Mouse (Mus musculus): Measurements from ENCODE around the gene Relb.

DNA sequence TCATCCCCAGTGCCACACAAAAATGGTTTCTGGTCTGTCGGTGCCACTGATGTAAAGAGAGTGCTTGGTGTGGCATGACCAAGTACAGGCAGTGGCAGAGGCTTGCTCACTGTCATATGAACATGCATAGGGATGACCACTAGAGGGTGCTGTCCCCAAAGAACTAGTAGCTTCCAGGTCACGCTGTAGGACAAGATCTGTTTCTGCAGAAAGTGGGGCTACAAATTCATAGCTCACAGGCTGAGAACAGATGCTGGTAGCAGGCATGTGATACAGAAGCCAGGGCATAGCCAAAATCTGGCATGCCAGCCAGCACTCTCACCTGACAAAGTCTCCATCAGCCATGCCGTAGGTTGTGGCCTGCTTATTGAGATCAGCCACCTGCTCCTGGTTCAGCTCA, 39.3 kb downstream of the Relb start:
- TF ChIP-seq CTCF (IDR thresholded peaks at IDR 0.05; ENCODE audit: borderline replicate concordance, extremely low read depth, insufficient read depth, insufficient read length) (peak; percentile 80; the same call in 1 of the 2 replicates), POLR2A (IDR thresholded peaks at IDR 0.05; ENCODE audit: borderline replicate concordance, extremely low read depth, insufficient read depth, insufficient read length, poor library complexity, severe bottlenecking) (no peak)

All from brain, embryonic 14.5 days (tissue).